Mouse (Mus musculus) liver, embryonic 14.5 days (tissue): ENCODE measurements at regions not wholly inside any gene's neighbourhood (a gene's known extent, or its start where the extent isn't known, plus 50 kb on each side); places are given as distances from the start of the nearest gene placed in this dataset.

Source experiments
- CTCF ChIP-seq: IDR thresholded peaks from 2 replicates; pipeline ENCODE4 v1.5.1; 2016; ENCODE audit warnings: antibody characterized with exemption, low read depth, control low read depth
- EP300 ChIP-seq: IDR thresholded peaks from 2 replicates; pipeline ENCODE4 v1.6.1; 2016; ENCODE audit warnings: antibody characterized with exemption, low read depth

- TF ChIP-seq CTCF = peak; percentile 48
- no peak for TF ChIP-seq EP300
These were observed 62.7 kb upstream of the Slc25a13 start for GRCm38 (mm10) chr6:6279646-6280045.
